Mouse (Mus musculus) G1E (cell line): Measurements from ENCODE around the gene Pramef12.

Experiments
- CTCF ChIP-seq: IDR thresholded peaks from 2 replicates; pipeline ENCODE4 v1.5.1; 2012; ENCODE audit warnings: low read depth, low read length, inconsistent platforms, mixed read lengths
- POLR2AphosphoS5 ChIP-seq: IDR thresholded peaks from 2 replicates; pipeline ENCODE4 v1.6.1; 2012; ENCODE audit warnings: low read depth, low read length, inconsistent platforms; ENCODE audit not compliant: insufficient replicate concordance

- TF ChIP-seq CTCF (no peak), POLR2AphosphoS5 (no peak)
Measured at GRCm38 (mm10) chr4:144428868-144429267, 20.6 kb upstream of the Pramef12 start.
